Mouse (Mus musculus) lung, adult 2 months (tissue): Measurements from ENCODE around the gene Creg2.
"Not testable (repeated sequence)": the region's sequence is repeated elsewhere in the genome, so short reads cannot be mapped to it uniquely, and the experiment has no call there.

Source experiments
- CTCF ChIP-seq: fragments of 200-500 bp; IDR thresholded peaks from 2 replicates; pipeline ENCODE4 v1.5.1; 2011; ENCODE audit warnings: mild to moderate bottlenecking, low read length, control low read depth; ENCODE audit not compliant: insufficient read depth
- POLR2A ChIP-seq: fragments of 200-500 bp; IDR thresholded peaks from 2 replicates; pipeline ENCODE4 v1.6.1; 2011; ENCODE audit warnings: low read depth, mild to moderate bottlenecking, control low read depth, low read length, borderline replicate concordance; ENCODE audit errors: extremely low read depth

- TF ChIP-seq CTCF, POLR2A: not testable (repeated sequence)
Measured at GRCm38 (mm10) chr1:39591557-39591956, 59.7 kb downstream of the Creg2 start.
